Mouse (Mus musculus) left cerebral cortex, postnatal 36 days (tissue): ENCODE measurements around the gene Smbd1. TPM values are rescaled to one million over a fixed set of nuclear protein-coding genes. Genes with fewer than 3 reads are reported as not detected.

Experiments
- total RNA-seq, 2 experiments: library from RNA; stranded (reverse); gene quantifications; 2 replicates each; pipeline ENCODE4 v1.2.3; 2021

Smbd1 gene
- total RNA-seq, 2 experiments from 2014 or later = not detected

Other genes with a start within 250 kb of the Smbd1 start
- gene Tfrc, start 201.6 kb downstream of the Smbd1 start, total RNA-seq = 10 to 100 TPM; 78.8 to 81.9 TPM
- gene Tnk2, start 166.6 kb downstream of the Smbd1 start, total RNA-seq = 100 to 1,000 TPM; 197 to 205 TPM
- gene Muc4, start 74.6 kb downstream of the Smbd1 start, total RNA-seq = not detected
- gene Muc20, start 13.0 kb downstream of the Smbd1 start, total RNA-seq = not detected
- gene Fyttd1, start 67.0 kb upstream of the Smbd1 start, total RNA-seq = 100 to 1,000 TPM; 115 to 121 TPM
- 10 to 100 TPM; 60.7 to 72.2 TPM for gene Rubcn, start 67.3 kb upstream of the Smbd1 start, total RNA-seq
- 10 to 100 TPM; 31.5 to 39.3 TPM for gene Lrch3, start 103.6 kb upstream of the Smbd1 start, total RNA-seq
- gene Iqcg, start 245.7 kb upstream of the Smbd1 start, total RNA-seq = 1 to 10 TPM; 5.4 to 5.8 TPM
- gene Rpl35a, start 246.0 kb upstream of the Smbd1 start, total RNA-seq = 100 to 1,000 TPM; 266 to 277 TPM